Comparison of ENCODE assay signal across 8 mouse cellular contexts in genomic region chr3:36551343-36551742, GRCm38 (mm10). TPM values are rescaled to one million over a fixed set of nuclear protein-coding genes. Genes with fewer than 3 reads are reported as not detected.
A peak's percentile ranks its signal among the peaks of the same experiment; 100 is the strongest.
DNase-seq lines count a peak whose midpoint lies in the region; ATAC-seq and TF ChIP-seq lines count a peak whose summit lies in the region.

No protein-coding gene starts in this region.

- TF ChIP-seq EP300 in stomach, postnatal 0 days (optimal IDR thresholded peaks at IDR 0.05): no peak

- H3K27ac ChIP-seq in embryonic facial prominence, embryonic 12.5 days: no peak overlapping the region
- H3K27ac ChIP-seq in heart, embryonic 14.5 days (replicated peaks in 1 of 2; ENCODE audit: control insufficient read depth in 1 of 2, insufficient read depth in 1 of 2, low read depth in 2 of 2, low read length in 2 of 2): no peak overlapping the region
- peak overlapping the region; percentile 89 for H3K27ac ChIP-seq in midbrain, embryonic 12.5 days (replicated peaks)
- no peak overlapping the region for H3K27ac ChIP-seq in stomach, postnatal 0 days (replicated peaks)

- 36% methylated on average over 9 of the region's 9 CpGs for whole genome bisulfite sequencing in embryonic facial prominence, embryonic 12.5 days
- WGBS in heart, embryonic 14.5 days: 48% methylated on average over 9 of the region's 9 CpGs
- 5% methylated on average over 9 of the region's 9 CpGs for WGBS in midbrain, embryonic 12.5 days
- whole genome bisulfite sequencing in stomach, postnatal 0 days: 42% methylated on average over 9 of the region's 9 CpGs

- H3K4me3 ChIP-seq in embryonic facial prominence, embryonic 12.5 days: no peak overlapping the region
- no peak overlapping the region for H3K4me3 ChIP-seq in heart, embryonic 14.5 days (ENCODE audit: control insufficient read depth in 1 of 2, insufficient read depth in 1 of 2, low read depth in 1 of 2, low read length in 2 of 2)
- peak overlapping the region; percentile 86 for H3K4me3 ChIP-seq in midbrain, embryonic 12.5 days
- H3K4me3 ChIP-seq in stomach, postnatal 0 days (ENCODE audit: low read depth, low read length): no peak overlapping the region

- peak; percentile 23; the same call in 1 of the 2 replicates for ATAC-seq in embryonic facial prominence, embryonic 12.5 days (ENCODE audit: insufficient number of reproducible peaks, insufficient read depth, low FRiP score, low TSS enrichment)
- no peak for ATAC-seq in heart, embryonic 14.5 days (ENCODE audit: insufficient number of reproducible peaks, insufficient read depth, low FRiP score, low read depth)
- ATAC-seq in midbrain, embryonic 12.5 days (ENCODE audit: low FRiP score, low read depth): peak; percentile 75
- peak; percentile 4; the same call in 1 of the 2 replicates for ATAC-seq in stomach, postnatal 0 days (ENCODE audit: low FRiP score, low TSS enrichment)

- DNase-seq in left cerebral cortex, adult 18-20 months (ENCODE audit: low spot score in 2 of 2): peak; percentile 25 to 39
- no peak for DNase-seq in left cerebral cortex, adult 11 months (ENCODE audit: low spot score)
- DNase-seq in left cerebral cortex, postnatal 10 days (ENCODE audit: extremely low spot score in 1 of 2, low spot score in 2 of 2): peak; percentile 47 to 60
- peak; percentile 24 for DNase-seq in stomach, postnatal 0 days (ENCODE audit: low spot score)
- no peak for DNase-seq in urinary bladder, postnatal 10 days (ENCODE audit: low spot score)

- no peaks in the 10 kb centered on the region for H3K27me3 ChIP-seq in embryonic facial prominence, embryonic 12.5 days
- H3K27me3 ChIP-seq in heart, embryonic 14.5 days (ENCODE audit: control insufficient read depth, insufficient read depth, low read length): no peaks in the 10 kb centered on the region
- H3K27me3 ChIP-seq in midbrain, embryonic 12.5 days: no peaks in the 10 kb centered on the region
- no peaks in the 10 kb centered on the region for H3K27me3 ChIP-seq in stomach, postnatal 0 days (ENCODE audit: control insufficient read depth, insufficient read depth, low read length)

- TF ChIP-seq CTCF in stomach, postnatal 0 days (IDR thresholded peaks at IDR 0.05; ENCODE audit: low read depth): no peak

- peak overlapping the region; percentile 72; the same call in 1 of the 2 replicates for H3K9ac ChIP-seq in embryonic facial prominence, embryonic 12.5 days
- H3K9ac ChIP-seq in heart, embryonic 14.5 days (ENCODE audit: low read length): no peak overlapping the region
- peak overlapping the region; percentile 76 for H3K9ac ChIP-seq in midbrain, embryonic 12.5 days (replicated peaks)
- H3K9ac ChIP-seq in stomach, postnatal 0 days (ENCODE audit: low read length): no peak overlapping the region

- intact Hi-C loops in left cerebral cortex, postnatal 10 days (cut with DNase I): no loop called here

- H3K36me3 ChIP-seq in embryonic facial prominence, embryonic 12.5 days: peaks cover 22% of the 10 kb centered on the region
- peaks cover 26% of the 10 kb centered on the region for H3K36me3 ChIP-seq in heart, embryonic 14.5 days (ENCODE audit: control insufficient read depth, insufficient read depth, low read length)
- H3K36me3 ChIP-seq in midbrain, embryonic 12.5 days: peaks cover 23% of the 10 kb centered on the region
- H3K36me3 ChIP-seq in stomach, postnatal 0 days (ENCODE audit: control insufficient read depth, insufficient read depth, low read length): peaks cover 14% of the 10 kb centered on the region; the same call in 1 of the 2 replicates

- H3K9me3 ChIP-seq in embryonic facial prominence, embryonic 12.5 days: no peaks in the 10 kb centered on the region
- H3K9me3 ChIP-seq in heart, embryonic 14.5 days (ENCODE audit: control insufficient read depth, low read length): no peaks in the 10 kb centered on the region
- no peaks in the 10 kb centered on the region for H3K9me3 ChIP-seq in midbrain, embryonic 12.5 days
- no peaks in the 10 kb centered on the region for H3K9me3 ChIP-seq in stomach, postnatal 0 days (ENCODE audit: control insufficient read depth, low read length)

- H3K4me1 ChIP-seq in embryonic facial prominence, embryonic 12.5 days: peaks cover 11% of the 10 kb centered on the region; the same call in 1 of the 2 replicates
- 0 out of 4 replicates have a peak, but pooled peaks cover 0 to 3% of the 10 kb centered on the region in 2 experiments for H3K4me1 ChIP-seq in heart, embryonic 14.5 days (ENCODE audit: control insufficient read depth in 2 of 2, insufficient read depth in 2 of 2, low read length in 2 of 2)
- peaks cover 14% of the 10 kb centered on the region for H3K4me1 ChIP-seq in midbrain, embryonic 12.5 days
- H3K4me1 ChIP-seq in stomach, postnatal 0 days (replicated peaks; ENCODE audit: control insufficient read depth, insufficient read depth): no peaks in the 10 kb centered on the region

- H3K4me2 ChIP-seq in embryonic facial prominence, embryonic 12.5 days (replicated peaks): peak overlapping the region; percentile 82
- H3K4me2 ChIP-seq in heart, embryonic 14.5 days (ENCODE audit: low read length): peak overlapping the region; percentile 82
- H3K4me2 ChIP-seq in midbrain, embryonic 12.5 days (replicated peaks): peak overlapping the region; percentile 75
- H3K4me2 ChIP-seq in stomach, postnatal 0 days (replicated peaks; ENCODE audit: low read depth): peak overlapping the region; percentile 85

RNA-seq across cellular contexts. Expression of gene Exosc9, which starts 1.1 kb away (rescaled TPM):
- 10 to 100 TPM; 38.2 to 41.0 TPM for total RNA-seq in left cerebral cortex, adult 18-20 months (2021)
- 67.0 and 73.0 TPM in 2 replicates for polyA plus RNA-seq in embryonic facial prominence, embryonic 12.5 days (2016; fragmentation: Nextera tagmentation; extraction: Ambion mirVana)
- 50.1 and 50.7 TPM in 2 replicates for polyA plus RNA-seq in heart, embryonic 14.5 days (2014; fragmentation: Nextera tagmentation; extraction: Ambion mirVana)
- total RNA-seq in left cerebral cortex, postnatal 10 days (2021): 10 to 100 TPM; 49.9 to 50.6 TPM
- polyA plus RNA-seq in midbrain, embryonic 12.5 days (2016; fragmentation: Nextera tagmentation; extraction: Ambion mirVana): 88.1 and 88.5 TPM in 2 replicates
- 30.2 and 33.5 TPM in 2 replicates for polyA plus RNA-seq in stomach, postnatal 0 days (2015; fragmentation: Nextera tagmentation; extraction: Ambion mirVana)

RNA-seq across cellular contexts. Expression of gene Ccna2, which starts 20.6 kb away (rescaled TPM):
- under 1 TPM; 0.67 to 0.75 TPM for total RNA-seq in left cerebral cortex, adult 18-20 months (2021)
- 171 and 188 TPM in 2 replicates for polyA plus RNA-seq in embryonic facial prominence, embryonic 12.5 days (2016; fragmentation: Nextera tagmentation; extraction: Ambion mirVana)
- 196 and 199 TPM in 2 replicates for polyA plus RNA-seq in heart, embryonic 14.5 days (2014; fragmentation: Nextera tagmentation; extraction: Ambion mirVana)
- total RNA-seq in left cerebral cortex, postnatal 10 days (2021): 1 to 10 TPM; 4.6 to 7.2 TPM
- 203 and 207 TPM in 2 replicates for polyA plus RNA-seq in midbrain, embryonic 12.5 days (2016; fragmentation: Nextera tagmentation; extraction: Ambion mirVana)
- polyA plus RNA-seq in stomach, postnatal 0 days (2015; fragmentation: Nextera tagmentation; extraction: Ambion mirVana): 33.0 and 40.4 TPM in 2 replicates

RNA-seq across cellular contexts. Expression of gene Gm11549, which starts 29.7 kb away (rescaled TPM):
- 10 to 100 TPM; 34.4 to 35.0 TPM for total RNA-seq in left cerebral cortex, adult 18-20 months (2021)
- 0.23 and 0.41 TPM in 2 replicates for polyA plus RNA-seq in embryonic facial prominence, embryonic 12.5 days (2016; fragmentation: Nextera tagmentation; extraction: Ambion mirVana)
- 0.58 and 0.88 TPM in 2 replicates for polyA plus RNA-seq in heart, embryonic 14.5 days (2014; fragmentation: Nextera tagmentation; extraction: Ambion mirVana)
- total RNA-seq in left cerebral cortex, postnatal 10 days (2021): 10 to 100 TPM; 15.9 to 18.8 TPM
- 0.96 and 1.2 TPM in 2 replicates for polyA plus RNA-seq in midbrain, embryonic 12.5 days (2016; fragmentation: Nextera tagmentation; extraction: Ambion mirVana)
- polyA plus RNA-seq in stomach, postnatal 0 days (2015; fragmentation: Nextera tagmentation; extraction: Ambion mirVana): 0.33 and 0.34 TPM in 2 replicates

Comparison
In these comparisons a context has a peak if more than half of its experiments do, and no peak if none do; other contexts are left out.
1. DNase-seq: peak in left cerebral cortex, adult 18-20 months (2 of 2), left cerebral cortex, postnatal 10 days (2 of 2) and stomach, postnatal 0 days (single experiment); none in left cerebral cortex, adult 11 months (single experiment) and urinary bladder, postnatal 10 days (single experiment).
2. H3K9ac ChIP-seq: peak in embryonic facial prominence, embryonic 12.5 days (single experiment) and midbrain, embryonic 12.5 days (single experiment); none in heart, embryonic 14.5 days (single experiment) and stomach, postnatal 0 days (single experiment).
3. Peak in every context shown above with its lines, with median percentiles within 50 percentile points of each other: H3K4me2 ChIP-seq.